Mouse (Mus musculus) liver, adult 2 months (tissue): ENCODE data around the gene Chka. TPM values are rescaled to one million over a fixed set of nuclear protein-coding genes. Genes with fewer than 3 reads are reported as not detected.
A peak's percentile ranks its signal among the peaks of the same experiment; 100 is the strongest.

Experiments
- DNase-seq: peaks from one replicate; pipeline ENCODE4 v3.0.0-alpha.2; 2011; ENCODE audit warnings: low read depth, low spot score; ENCODE audit errors: extremely low read depth
- H3K27ac ChIP-seq: fragments of 200-500 bp; replicated peaks from 2 replicates; pipeline ENCODE4 v1.5.1; 2012; ENCODE audit warnings: low read depth, mild to moderate bottlenecking, control low read depth, inconsistent platforms, low read length; ENCODE audit not compliant: insufficient read depth
- H3K27me3 ChIP-seq: fragments of 200-500 bp; 2 replicates; pipeline ENCODE4 v1.6.1; 2012; ENCODE audit warnings: mild to moderate bottlenecking, moderate library complexity, low read length, inconsistent platforms; ENCODE audit not compliant: control insufficient read depth, insufficient read depth
- H3K36me3 ChIP-seq: fragments of 200-500 bp; 2 replicates; pipeline ENCODE4 v1.6.1; 2012; ENCODE audit warnings: low read length, inconsistent platforms; ENCODE audit not compliant: control insufficient read depth, insufficient read depth
- H3K4me1 ChIP-seq: fragments of 200-500 bp; 2 replicates; pipeline ENCODE4 v1.6.1; 2011; ENCODE audit warnings: low read length; ENCODE audit not compliant: control insufficient read depth, insufficient read depth
- H3K4me3 ChIP-seq: fragments of 200-500 bp; 2 replicates; pipeline ENCODE4 v1.5.1; 2011; ENCODE audit warnings: low read depth, mild to moderate bottlenecking, control low read depth, low read length, moderate library complexity; ENCODE audit not compliant: insufficient read depth
- H3K79me2 ChIP-seq: fragments of 200-500 bp; 2 replicates; pipeline ENCODE4 v1.6.1; 2012; ENCODE audit warnings: inconsistent platforms, mild to moderate bottlenecking, low read length, moderate library complexity; ENCODE audit not compliant: control insufficient read depth, insufficient read depth
- H3K9ac ChIP-seq: fragments of 200-500 bp; 2 replicates; pipeline ENCODE4 v1.6.1; 2012; ENCODE audit warnings: low read depth, mild to moderate bottlenecking, control low read depth, inconsistent platforms, low read length
- CTCF ChIP-seq: fragments of 200-500 bp; IDR thresholded peaks from 2 replicates; pipeline ENCODE4 v1.5.1; 2011; ENCODE audit warnings: low read depth, low read length, control low read depth
- POLR2A ChIP-seq: fragments of 200-500 bp; IDR thresholded peaks from 2 replicates; pipeline ENCODE4 v1.6.1; 2011; ENCODE audit warnings: low read length, control low read depth; ENCODE audit not compliant: insufficient read depth; ENCODE audit errors: extremely low read depth
- WGBS: fragments of 180-500 bp; shearing (Covaris S2); methylation state at CpG from one replicate; pipeline ENCODE4 v1.1.7; 2018; 5-methylcytosine and 5-hydroxymethylcytosine counted together
- polyA plus RNA-seq: library from polyadenylated mRNA; depleted of rRNA; stranded (reverse); fragments of >200 nt; gene quantifications from 2 replicates; pipeline ENCODE4 v1.2.3, GENCODE M21; 2012; rRNA removed
- total RNA-seq: library from RNA; depleted of rRNA; stranded (reverse); fragments of >200 nt; gene quantifications from 2 replicates; pipeline ENCODE4 v1.2.3, GENCODE M21; 2014; rRNA removed

The Chka gene
- total and polyA plus RNA-seq, 2 experiments: 11.9 to 56.7 TPM

DNA sequence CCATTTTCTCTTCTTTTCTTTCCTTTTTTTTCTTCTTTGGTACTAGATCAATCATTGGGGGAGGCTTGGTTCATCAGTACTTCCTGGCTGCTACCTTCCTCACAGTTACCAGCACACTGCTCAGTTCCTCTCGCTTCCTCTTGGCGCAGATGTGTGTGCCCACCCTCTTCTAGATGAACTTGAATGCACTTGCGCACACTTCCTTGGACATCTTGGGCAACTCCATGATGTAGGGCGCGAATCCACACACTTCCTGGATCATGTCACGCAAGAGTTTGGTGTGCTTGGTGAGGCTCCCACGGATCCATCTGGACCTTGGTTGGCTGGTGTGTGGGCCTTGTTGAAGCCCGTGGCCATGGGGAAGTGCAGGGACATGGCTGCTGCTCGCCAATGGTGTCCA, 80.1 kb downstream of the Chka start:
- no peak overlapping the region for H3K27ac ChIP-seq
- 91% methylated on average over 9 of the region's 9 CpGs for WGBS
- peak; percentile 50 for DNase-seq
- no peaks in the 10 kb centered on the region for H3K36me3 ChIP-seq
- TF ChIP-seq CTCF (no peak), POLR2A (no peak)
- H3K4me3 ChIP-seq: no peak overlapping the region
- no peak overlapping the region for H3K9ac ChIP-seq
- no peaks in the 10 kb centered on the region for H3K79me2 ChIP-seq
- no peaks in the 10 kb centered on the region for H3K27me3 ChIP-seq
- peaks cover 13% of the 10 kb centered on the region; the same call in 1 of the 2 replicates for H3K4me1 ChIP-seq

DNA sequence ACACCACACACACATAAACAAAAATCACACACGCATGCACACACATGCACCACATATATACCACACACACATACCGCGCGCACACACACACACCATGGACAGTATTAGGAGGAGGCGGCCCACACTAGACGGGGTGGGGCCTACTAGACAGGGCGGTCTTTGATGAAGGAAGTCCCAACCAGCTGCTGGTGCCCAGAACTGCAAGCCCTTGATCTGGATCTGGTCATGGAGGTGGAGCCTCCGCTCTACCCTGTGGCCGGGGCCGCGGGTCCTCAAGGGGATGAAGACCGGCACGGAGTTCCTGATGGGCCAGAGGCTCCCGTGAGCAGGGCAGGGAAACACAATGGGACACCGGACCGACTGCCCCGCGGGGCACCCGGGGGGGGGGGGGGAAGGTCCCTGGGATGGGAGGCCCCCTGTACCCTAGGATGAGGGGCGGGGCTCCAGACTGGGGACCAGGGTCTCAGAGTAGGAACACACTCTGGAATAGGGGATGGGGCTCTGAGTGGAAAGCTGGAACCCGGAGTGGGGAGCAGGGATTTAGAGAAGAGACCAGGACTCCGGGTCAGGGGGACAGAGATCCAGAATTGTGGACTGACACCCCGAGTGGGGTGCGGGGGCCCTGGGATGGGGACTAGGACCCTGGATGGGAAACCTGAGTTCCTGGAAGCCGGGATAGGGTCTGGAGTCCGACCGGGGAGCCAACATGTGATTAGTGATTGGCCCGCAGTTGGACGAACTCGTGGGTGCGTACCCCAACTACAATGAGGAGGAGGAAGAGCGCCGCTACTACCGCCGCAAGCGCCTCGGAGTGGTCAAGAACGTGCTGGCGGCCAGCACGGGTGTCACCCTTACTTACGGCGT, 83.7 kb downstream of the Chka start, which contains the start of gene Unc93b1:
Unc93b1 (plus strand) TSS at position 155 of the 864 bp plus-strand sequence.
- DNase-seq: peak; percentile 77
- Histone ChIP-seq H3K9ac (peak within 1 kb of the TSS; percentile 81), H3K36me3 (no peaks in the 10 kb centered on the region), H3K4me3 (peak within 1 kb of the TSS; percentile 75), H3K79me2 (no peaks in the 10 kb centered on the region), H3K27ac (peak within 1 kb of the TSS; percentile 65), H3K27me3 (no peaks in the 10 kb centered on the region), H3K4me1 (peaks cover 5% of the 10 kb centered on the region; the same call in 1 of the 2 replicates)
- TF ChIP-seq CTCF: no peak
- TF ChIP-seq POLR2A: peak; percentile 45; the same call in 1 of the 2 replicates
- 6% methylated on average over 42 of the region's 42 CpGs for WGBS

DNA sequence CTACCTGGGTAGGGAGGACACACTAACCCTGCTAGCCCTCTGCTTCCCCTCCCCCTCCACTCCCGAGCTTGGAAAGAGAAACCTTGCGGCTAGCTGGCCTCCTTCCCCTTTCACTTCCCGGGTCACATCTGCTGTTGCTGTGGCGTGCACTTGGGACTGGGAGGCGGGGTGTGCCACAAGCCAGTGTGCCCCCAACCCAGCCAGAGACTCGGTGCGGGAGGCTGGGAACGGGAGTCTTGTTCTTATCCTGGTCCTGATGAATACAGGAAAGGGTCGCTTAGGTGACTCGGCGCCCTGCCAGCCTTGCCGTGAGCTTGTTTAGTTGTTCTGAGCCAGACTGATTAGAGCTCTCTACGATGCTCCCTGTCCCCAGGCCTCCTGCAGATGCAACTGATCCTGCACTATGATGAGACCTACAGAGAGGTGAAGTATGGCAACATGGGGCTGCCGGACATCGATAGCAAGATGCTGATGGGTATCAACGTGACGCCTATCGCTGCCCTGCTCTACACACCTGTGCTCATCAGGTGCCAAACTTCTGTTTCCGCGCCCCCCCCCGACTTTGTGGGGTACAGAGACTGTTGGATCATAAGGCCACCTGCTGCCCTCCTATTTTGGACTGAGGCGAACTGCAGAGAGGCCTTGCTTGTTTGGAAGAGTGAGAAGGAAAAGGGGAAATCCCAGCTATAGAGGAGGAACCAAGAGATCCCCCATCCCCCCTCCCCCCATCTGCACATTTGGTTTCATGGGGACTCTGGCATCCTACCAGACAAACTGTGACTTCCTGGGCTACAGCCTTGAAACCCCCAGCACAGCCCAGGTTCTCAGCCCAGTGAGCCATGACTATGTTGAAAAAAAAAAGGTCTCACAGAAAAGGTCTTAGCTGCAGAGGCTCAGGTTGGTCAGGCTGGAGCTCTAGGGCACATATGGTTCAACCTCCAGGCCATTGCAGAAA, 84.6 kb downstream of the Chka start:
- H3K9ac ChIP-seq: peak overlapping the region; percentile 81
- WGBS: 15% methylated on average over 22 of the region's 22 CpGs

DNA sequence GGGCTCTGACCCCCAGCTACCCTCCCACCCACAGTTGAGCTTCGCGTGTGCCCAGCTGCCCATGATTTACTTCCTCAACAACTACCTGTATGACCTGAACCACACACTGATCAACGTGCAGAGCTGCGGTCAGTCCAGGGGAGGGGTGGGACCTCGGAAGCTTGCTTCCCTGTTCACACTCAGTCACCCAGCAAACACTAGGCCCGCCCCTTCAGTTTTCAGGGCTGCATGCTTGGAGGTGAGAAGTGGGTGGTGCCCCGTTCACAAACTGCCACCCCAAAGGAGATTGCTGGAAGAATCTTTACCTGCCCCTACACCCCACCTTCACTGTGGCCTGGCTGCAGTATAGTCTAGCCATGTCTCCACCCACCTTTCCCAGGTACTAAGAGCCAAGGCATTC, 90.7 kb downstream of the Chka start:
- no peak for DNase-seq
- 90% methylated on average over 7 of the region's 7 CpGs for WGBS
- no peaks in the 10 kb centered on the region for H3K79me2 ChIP-seq
- H3K27ac ChIP-seq: no peak overlapping the region
- no peak overlapping the region for H3K4me3 ChIP-seq
- H3K4me1 ChIP-seq: peaks cover 6% of the 10 kb centered on the region
- H3K36me3 ChIP-seq: 0 out of 2 replicates have a peak, but pooled peaks cover 2% of the 10 kb centered on the region
- TF ChIP-seq POLR2A (no peak), CTCF (no peak)
- H3K9ac ChIP-seq: no peak overlapping the region
- no peaks in the 10 kb centered on the region for H3K27me3 ChIP-seq

More for the DNA sequence above, 84.6 kb downstream of the Chka start:
- H3K27ac ChIP-seq: peak overlapping the region; percentile 65
- no peaks in the 10 kb centered on the region for H3K27me3 ChIP-seq
- TF ChIP-seq CTCF: no peak
- 0 out of 2 replicates have a peak, but pooled peaks have one; percentile 27 for TF ChIP-seq POLR2A
- peaks cover 5% of the 10 kb centered on the region; the same call in 1 of the 2 replicates for H3K4me1 ChIP-seq
- H3K36me3 ChIP-seq: no peaks in the 10 kb centered on the region
- peak; percentile 69 for DNase-seq
- no peaks in the 10 kb centered on the region for H3K79me2 ChIP-seq
- peak overlapping the region; percentile 75 for H3K4me3 ChIP-seq

DNA sequence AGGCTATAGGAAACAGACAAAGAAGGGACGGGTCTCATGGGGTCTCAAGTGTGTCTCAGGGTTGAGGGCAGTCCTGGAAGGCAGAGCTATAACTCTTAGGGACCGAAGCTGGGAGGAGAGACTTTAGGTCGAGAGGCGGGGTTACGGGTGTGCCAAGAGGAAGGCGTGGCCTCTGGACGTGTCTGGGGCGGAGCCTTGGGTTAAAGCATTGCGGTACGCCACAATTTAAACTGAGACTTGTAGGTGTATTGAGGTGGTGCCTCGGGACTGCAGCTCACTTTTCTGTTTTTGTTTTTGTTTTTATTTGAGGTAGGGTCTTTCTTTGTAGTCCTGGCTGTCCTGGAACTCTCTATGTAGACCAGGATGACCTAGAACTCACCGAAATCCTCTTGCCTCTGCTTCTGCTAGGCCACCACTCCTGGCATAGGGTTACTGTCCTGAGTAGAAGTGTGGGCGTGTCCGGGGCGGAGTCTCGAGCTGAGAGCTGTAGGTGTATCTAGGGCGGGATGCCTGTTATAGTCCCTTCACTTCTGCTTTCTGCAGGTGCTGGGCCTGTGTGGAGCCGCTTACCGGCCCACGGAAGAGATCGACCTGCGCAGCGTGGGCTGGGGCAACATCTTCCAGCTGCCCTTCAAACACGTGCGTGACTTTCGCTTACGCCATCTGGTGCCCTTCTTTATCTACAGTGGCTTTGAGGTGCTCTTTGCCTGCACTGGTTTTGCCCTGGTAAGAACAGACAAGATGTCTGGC, 91.6 kb downstream of the Chka start:
- TF ChIP-seq POLR2A: no peak
- no peak for TF ChIP-seq CTCF
- Histone ChIP-seq H3K4me1 (peaks cover 6% of the 10 kb centered on the region), H3K4me3 (no peak overlapping the region), H3K27me3 (no peaks in the 10 kb centered on the region), H3K36me3 (peaks cover 3% of the 10 kb centered on the region; the same call in 1 of the 2 replicates), H3K79me2 (no peaks in the 10 kb centered on the region), H3K9ac (no peak overlapping the region), H3K27ac (no peak overlapping the region)
- DNase-seq: no peak
- 55% methylated on average over 27 of the region's 27 CpGs for WGBS

Other genes with a start within 250 kb of the Chka start
- 14.1 and 23.2 TPM in 2 replicates for gene Lrp5, start 165.2 kb upstream of the Chka start, total RNA-seq
- gene Lrp5, start 165.2 kb upstream of the Chka start, polyA plus RNA-seq: 32.6 and 42.4 TPM in 2 replicates
- gene 1810055G02Rik, start 143.5 kb upstream of the Chka start, total RNA-seq: 10.6 and 20.1 TPM in 2 replicates
- gene 1810055G02Rik, start 143.5 kb upstream of the Chka start, polyA plus RNA-seq: 18.4 and 26.9 TPM in 2 replicates
- 25.4 and 30.4 TPM in 2 replicates for gene Kmt5b, start 84.4 kb upstream of the Chka start, total RNA-seq
- gene Kmt5b, start 84.4 kb upstream of the Chka start, polyA plus RNA-seq: 5.6 and 6.7 TPM in 2 replicates
- 34.3 and 35.6 TPM in 2 replicates for gene Tcirg1, start 55.4 kb downstream of the Chka start, total RNA-seq
- gene Tcirg1, start 55.4 kb downstream of the Chka start, polyA plus RNA-seq: 76.3 and 123 TPM in 2 replicates
- 197 and 213 TPM in 2 replicates for gene Ndufs8, start 61.0 kb downstream of the Chka start, total RNA-seq
- gene Ndufs8, start 61.0 kb downstream of the Chka start, polyA plus RNA-seq: 266 and 295 TPM in 2 replicates
- 2.9 and 3.3 TPM in 2 replicates for gene Aldh3b1, start 78.0 kb downstream of the Chka start, total RNA-seq
- gene Aldh3b1, start 78.0 kb downstream of the Chka start, polyA plus RNA-seq: 1.9 and 4.0 TPM in 2 replicates
- 41.1 and 41.5 TPM in 2 replicates for gene Unc93b1, start 83.4 kb downstream of the Chka start, total RNA-seq
- gene Unc93b1, start 83.4 kb downstream of the Chka start, polyA plus RNA-seq: 68.9 and 102 TPM in 2 replicates
- 0.74 and 1.7 TPM in 2 replicates for gene Aldh3b3, start 106.9 kb downstream of the Chka start, total RNA-seq
- gene Aldh3b3, start 106.9 kb downstream of the Chka start, polyA plus RNA-seq: 6.4 and 7.7 TPM in 2 replicates
- gene Aldh3b2, start 120.6 kb downstream of the Chka start, total RNA-seq: not detected in 2 replicates
- 0.16 and 0.48 TPM in 2 replicates for gene Aldh3b2, start 120.6 kb downstream of the Chka start, polyA plus RNA-seq
- gene Acy3, start 134.8 kb downstream of the Chka start, total RNA-seq: 44.3 and 49.8 TPM in 2 replicates
- gene Acy3, start 134.8 kb downstream of the Chka start, polyA plus RNA-seq: 232 and 326 TPM in 2 replicates
- not detected in 2 replicates for gene Tbx10, start 141.0 kb downstream of the Chka start, total RNA-seq
- gene Tbx10, start 141.0 kb downstream of the Chka start, polyA plus RNA-seq: not detected in 2 replicates
- 30.1 and 36.0 TPM in 2 replicates for gene Nudt8, start 148.8 kb downstream of the Chka start, total RNA-seq
- gene Nudt8, start 148.8 kb downstream of the Chka start, polyA plus RNA-seq: 13.4 and 18.5 TPM in 2 replicates
- gene Gm49405, start 148.9 kb downstream of the Chka start, total RNA-seq: 0.54 and 0.92 TPM in 2 replicates
- 0.72 and 1.1 TPM in 2 replicates for gene Gm49405, start 148.9 kb downstream of the Chka start, polyA plus RNA-seq
- gene Doc2g, start 151.5 kb downstream of the Chka start, total RNA-seq: 0.74 and 0.87 TPM in 2 replicates
- gene Doc2g, start 151.5 kb downstream of the Chka start, polyA plus RNA-seq: 2.3 and 4.9 TPM in 2 replicates
- 189 and 197 TPM in 2 replicates for gene Ndufv1, start 161.0 kb downstream of the Chka start, total RNA-seq
- gene Ndufv1, start 161.0 kb downstream of the Chka start, polyA plus RNA-seq: 239 and 251 TPM in 2 replicates
- gene Gstp1, start 186.2 kb downstream of the Chka start, total RNA-seq: 456 and 810 TPM in 2 replicates
- 965 and 1,374 TPM in 2 replicates for gene Gstp1, start 186.2 kb downstream of the Chka start, polyA plus RNA-seq
- gene Gstp2, start 194.2 kb downstream of the Chka start, total RNA-seq: 4.1 and 7.9 TPM in 2 replicates
- gene Gstp2, start 194.2 kb downstream of the Chka start, polyA plus RNA-seq: 4.4 and 9.2 TPM in 2 replicates
- gene Gstp3, start 207.8 kb downstream of the Chka start, total RNA-seq: 21.5 and 28.1 TPM in 2 replicates
- gene Gstp3, start 207.8 kb downstream of the Chka start, polyA plus RNA-seq: 54.3 and 66.1 TPM in 2 replicates
- gene Cabp2, start 229.8 kb downstream of the Chka start, total RNA-seq: 0.13 and 0.37 TPM in 2 replicates
- 0.27 and 0.70 TPM in 2 replicates for gene Cabp2, start 229.8 kb downstream of the Chka start, polyA plus RNA-seq
- gene Cdk2ap2, start 245.4 kb downstream of the Chka start, total RNA-seq: 33.9 and 44.0 TPM in 2 replicates
- 185 and 198 TPM in 2 replicates for gene Cdk2ap2, start 245.4 kb downstream of the Chka start, polyA plus RNA-seq
- gene Pitpnm1, start 248.2 kb downstream of the Chka start, total RNA-seq: 1.7 and 4.9 TPM in 2 replicates
- 8.1 and 14.2 TPM in 2 replicates for gene Pitpnm1, start 248.2 kb downstream of the Chka start, polyA plus RNA-seq